Mouse (Mus musculus): ENCODE measurements at regions not wholly inside any gene's neighbourhood (a gene's known extent, or its start where the extent isn't known, plus 50 kb on each side); places are given as distances from the start of the nearest gene placed in this dataset.
"Not testable (repeated sequence)": the region's sequence is repeated elsewhere in the genome, so short reads cannot be mapped to it uniquely, and the experiment has no call there.

GRCm38 (mm10) chr1:193488039-193488438 lies 117.9 kb upstream of the Camk1g start:
- no peaks in the 10 kb centered on the region for H3K36me3 ChIP-seq (replicated peaks)
- WGBS = 46% methylated on average over 6 of the region's 6 CpGs
- H3K27ac ChIP-seq = no peak overlapping the region
- no peaks in the 10 kb centered on the region for H3K9me3 ChIP-seq
- no peak for ATAC-seq (ENCODE audit: low FRiP score)
- H3K4me3 ChIP-seq (replicated peaks) = no peak overlapping the region
- H3K9ac ChIP-seq = no peak overlapping the region
- no peaks in the 10 kb centered on the region for H3K27me3 ChIP-seq
- H3K4me2 ChIP-seq = no peak overlapping the region
- peaks cover 5% of the 10 kb centered on the region; the same call in 1 of the 2 replicates for H3K4me1 ChIP-seq

GRCm38 (mm10) chr1:193486668-193487067 lies 116.6 kb upstream of the Camk1g start:
- not testable (repeated sequence) for H3K36me3 ChIP-seq (replicated peaks); ATAC-seq (ENCODE audit: low FRiP score); H3K27ac ChIP-seq; H3K9ac ChIP-seq; H3K4me3 ChIP-seq (replicated peaks); H3K27me3 ChIP-seq; H3K9me3 ChIP-seq; H3K4me2 ChIP-seq; H3K4me1 ChIP-seq
- WGBS = 0% methylated on average over 2 of the region's 2 CpGs

GRCm38 (mm10) chr1:193484977-193485376 lies 114.9 kb upstream of the Camk1g start:
- 87% methylated on average over 11 of the region's 11 CpGs for WGBS
- no peaks in the 10 kb centered on the region for H3K9me3 ChIP-seq

GRCm38 (mm10) chr1:193477298-193477697 lies 107.2 kb upstream of the Camk1g start:
- Histone ChIP-seq H3K4me3 (replicated peaks) (no peak overlapping the region), H3K27ac (no peak overlapping the region), H3K4me2 (no peak overlapping the region), H3K36me3 (replicated peaks) (no peaks in the 10 kb centered on the region), H3K4me1 (no peaks in the 10 kb centered on the region), H3K9me3 (no peaks in the 10 kb centered on the region), H3K27me3 (0 out of 2 replicates have a peak, but pooled peaks cover 2% of the 10 kb centered on the region), H3K9ac (no peak overlapping the region)
- WGBS = 24% methylated on average over 1 of the region's 1 CpGs
- no peak for ATAC-seq (ENCODE audit: low FRiP score)

More at GRCm38 (mm10) chr1:193484977-193485376, 114.9 kb upstream of the Camk1g start:
- no peak overlapping the region for H3K9ac ChIP-seq
- 0 out of 2 replicates have a peak, but pooled peaks cover 7% of the 10 kb centered on the region for H3K27me3 ChIP-seq
- no peak overlapping the region for H3K27ac ChIP-seq
- H3K36me3 ChIP-seq (replicated peaks) = no peaks in the 10 kb centered on the region
- no peak overlapping the region for H3K4me2 ChIP-seq
- peaks cover 5% of the 10 kb centered on the region; the same call in 1 of the 2 replicates for H3K4me1 ChIP-seq
- H3K4me3 ChIP-seq (replicated peaks) = no peak overlapping the region
- no peak for ATAC-seq (ENCODE audit: low FRiP score)

GRCm38 (mm10) chr1:193476805-193477204 lies 106.7 kb upstream of the Camk1g start:
- H3K4me3 ChIP-seq (replicated peaks) = no peak overlapping the region
- no peaks in the 10 kb centered on the region for H3K4me1 ChIP-seq
- H3K4me2 ChIP-seq = no peak overlapping the region
- 71% methylated on average over 7 of the region's 7 CpGs for WGBS
- no peaks in the 10 kb centered on the region for H3K27me3 ChIP-seq
- ATAC-seq (ENCODE audit: low FRiP score) = no peak
- no peaks in the 10 kb centered on the region for H3K36me3 ChIP-seq (replicated peaks)
- H3K9me3 ChIP-seq = no peaks in the 10 kb centered on the region
- H3K9ac ChIP-seq = no peak overlapping the region
- no peak overlapping the region for H3K27ac ChIP-seq

- no peaks in the 10 kb centered on the region for H3K36me3 ChIP-seq (replicated peaks)
- no peak overlapping the region for H3K4me3 ChIP-seq (replicated peaks)
- no peaks in the 10 kb centered on the region for H3K9me3 ChIP-seq
- ATAC-seq (ENCODE audit: low FRiP score) = no peak
- H3K4me1 ChIP-seq = no peaks in the 10 kb centered on the region
- H3K27ac ChIP-seq = no peak overlapping the region
- no peak overlapping the region for H3K9ac ChIP-seq
- no peak overlapping the region for H3K4me2 ChIP-seq
- no peaks in the 10 kb centered on the region for H3K27me3 ChIP-seq
Observed at GRCm38 (mm10) chr1:193466306-193466705, 96.2 kb upstream of the Camk1g start.

- ATAC-seq (ENCODE audit: low FRiP score) = no peak
- no peaks in the 10 kb centered on the region for H3K4me1 ChIP-seq
- 81% methylated on average over 5 of the region's 5 CpGs for WGBS
- H3K36me3 ChIP-seq (replicated peaks) = no peaks in the 10 kb centered on the region
- no peak overlapping the region for H3K4me2 ChIP-seq
- H3K4me3 ChIP-seq (replicated peaks) = no peak overlapping the region
- H3K9ac ChIP-seq = no peak overlapping the region
- H3K27me3 ChIP-seq = no peaks in the 10 kb centered on the region
- no peak overlapping the region for H3K27ac ChIP-seq
- H3K9me3 ChIP-seq = no peaks in the 10 kb centered on the region
Observed at GRCm38 (mm10) chr1:193459735-193460134, 89.6 kb upstream of the Camk1g start.

GRCm38 (mm10) chr1:193457908-193458307 lies 87.8 kb upstream of the Camk1g start:
- Histone ChIP-seq H3K36me3 (replicated peaks) (no peaks in the 10 kb centered on the region), H3K9me3 (no peaks in the 10 kb centered on the region), H3K4me2 (no peak overlapping the region), H3K9ac (no peak overlapping the region), H3K27ac (no peak overlapping the region), H3K27me3 (no peaks in the 10 kb centered on the region), H3K4me3 (replicated peaks) (no peak overlapping the region), H3K4me1 (no peaks in the 10 kb centered on the region)
- no peak for ATAC-seq (ENCODE audit: low FRiP score)
- WGBS = 93% methylated on average over 2 of the region's 2 CpGs

- no peaks in the 10 kb centered on the region for H3K36me3 ChIP-seq (replicated peaks)
- no peak overlapping the region for H3K4me2 ChIP-seq
- H3K9ac ChIP-seq = no peak overlapping the region
- H3K4me1 ChIP-seq = 0 out of 2 replicates have a peak, but pooled peaks cover 7% of the 10 kb centered on the region
- H3K9me3 ChIP-seq = no peaks in the 10 kb centered on the region
- H3K4me3 ChIP-seq (replicated peaks) = no peak overlapping the region
- no peaks in the 10 kb centered on the region; the same call in 1 of the 2 replicates for H3K27me3 ChIP-seq
- no peak for ATAC-seq (ENCODE audit: low FRiP score)
- no peak overlapping the region for H3K27ac ChIP-seq
- WGBS = 86% methylated on average over 2 of the region's 2 CpGs
Observed at GRCm38 (mm10) chr1:193453654-193454053, 83.6 kb upstream of the Camk1g start.

GRCm38 (mm10) chr1:193451471-193452135 lies 81.5 kb upstream of the Camk1g start:
- no peak overlapping the region for H3K27ac ChIP-seq
- H3K27me3 ChIP-seq = no peaks in the 10 kb centered on the region; the same call in 1 of the 2 replicates
- 0 out of 2 replicates have a peak, but pooled peaks cover 7% of the 10 kb centered on the region for H3K4me1 ChIP-seq
- H3K9me3 ChIP-seq = no peaks in the 10 kb centered on the region
- no peak for ATAC-seq (ENCODE audit: low FRiP score)
- WGBS = 60% methylated on average over 4 of the region's 4 CpGs
- H3K36me3 ChIP-seq (replicated peaks) = no peaks in the 10 kb centered on the region
- no peak overlapping the region for H3K4me3 ChIP-seq (replicated peaks)
- H3K9ac ChIP-seq = no peak overlapping the region
- no peak overlapping the region for H3K4me2 ChIP-seq

GRCm38 (mm10) chr1:193450814-193451213 lies 80.7 kb upstream of the Camk1g start:
- ATAC-seq (ENCODE audit: low FRiP score) = no peak
- Histone ChIP-seq H3K4me1 (0 out of 2 replicates have a peak, but pooled peaks cover 7% of the 10 kb centered on the region), H3K4me3 (replicated peaks) (no peak overlapping the region), H3K9ac (no peak overlapping the region), H3K36me3 (replicated peaks) (no peaks in the 10 kb centered on the region), H3K4me2 (no peak overlapping the region), H3K27ac (no peak overlapping the region), H3K27me3 (no peaks in the 10 kb centered on the region; the same call in 1 of the 2 replicates), H3K9me3 (no peaks in the 10 kb centered on the region)
- 47% methylated on average over 3 of the region's 3 CpGs for WGBS

- Histone ChIP-seq H3K4me3 (replicated peaks) (no peak overlapping the region), H3K9me3 (no peaks in the 10 kb centered on the region), H3K36me3 (replicated peaks) (no peaks in the 10 kb centered on the region), H3K27ac (peak overlapping the region; percentile 43; the same call in 1 of the 2 replicates), H3K9ac (no peak overlapping the region), H3K4me2 (no peak overlapping the region), H3K4me1 (0 out of 2 replicates have a peak, but pooled peaks cover 7% of the 10 kb centered on the region), H3K27me3 (no peaks in the 10 kb centered on the region; the same call in none of the 2 replicates)
- ATAC-seq (ENCODE audit: low FRiP score) = no peak
- 68% methylated on average over 6 of the region's 6 CpGs for WGBS
Observed at GRCm38 (mm10) chr1:193450201-193450600, 80.1 kb upstream of the Camk1g start.

Data from forebrain, embryonic 12.5 days (tissue).